Mouse (Mus musculus): Measurements from ENCODE around the gene Lsm2. TPM values are rescaled to one million over a fixed set of nuclear protein-coding genes. Genes with fewer than 3 reads are reported as not detected.
"Not testable (repeated sequence)": the region's sequence is repeated elsewhere in the genome, so short reads cannot be mapped to it uniquely, and the experiment has no call there.

Lsm2 gene
- 10.1 and 11.4 TPM in 2 replicates for total RNA-seq (2017)

GRCm38 (mm10) chr17:34981690-34982180 is at the start of gene Lsm2:
Gene Lsm2 (plus strand): TSS chr17:34981862.
- peak; percentile 84 for ATAC-seq (ENCODE audit: extremely low read depth, insufficient number of reproducible peaks, low FRiP score, poor library complexity, severe bottlenecking)

GRCm38 (mm10) chr17:34932287-34932686 is 49.4 kb upstream of the Lsm2 start:
- no peak for ATAC-seq (ENCODE audit: extremely low read depth, insufficient number of reproducible peaks, low FRiP score, poor library complexity, severe bottlenecking)

- no peak for ATAC-seq (ENCODE audit: extremely low read depth, insufficient number of reproducible peaks, low FRiP score, poor library complexity, severe bottlenecking)
These were observed 47.6 kb upstream of the Lsm2 start for GRCm38 (mm10) chr17:34934031-34934430.

- peak; percentile 44 for ATAC-seq (ENCODE audit: extremely low read depth, insufficient number of reproducible peaks, low FRiP score, poor library complexity, severe bottlenecking)
These were observed 46.8 kb upstream of the Lsm2 start for GRCm38 (mm10) chr17:34934830-34935229.

GRCm38 (mm10) chr17:34937960-34938505 is 43.6 kb upstream of the Lsm2 start:
- ATAC-seq (ENCODE audit: extremely low read depth, insufficient number of reproducible peaks, low FRiP score, poor library complexity, severe bottlenecking): peak; percentile 50

- ATAC-seq (ENCODE audit: extremely low read depth, insufficient number of reproducible peaks, low FRiP score, poor library complexity, severe bottlenecking): no peak
These were observed 40.2 kb upstream of the Lsm2 start for GRCm38 (mm10) chr17:34941344-34942041.

GRCm38 (mm10) chr17:34943128-34943815 is 38.4 kb upstream of the Lsm2 start:
- no peak for ATAC-seq (ENCODE audit: extremely low read depth, insufficient number of reproducible peaks, low FRiP score, poor library complexity, severe bottlenecking)

GRCm38 (mm10) chr17:34944362-34944761 is 37.3 kb upstream of the Lsm2 start:
- no peak for ATAC-seq (ENCODE audit: extremely low read depth, insufficient number of reproducible peaks, low FRiP score, poor library complexity, severe bottlenecking)

- no peak for ATAC-seq (ENCODE audit: extremely low read depth, insufficient number of reproducible peaks, low FRiP score, poor library complexity, severe bottlenecking)
These were observed 35.0 kb upstream of the Lsm2 start for GRCm38 (mm10) chr17:34946486-34947140.

GRCm38 (mm10) chr17:34947606-34948005 is 34.1 kb upstream of the Lsm2 start:
- ATAC-seq (ENCODE audit: extremely low read depth, insufficient number of reproducible peaks, low FRiP score, poor library complexity, severe bottlenecking): peak; percentile 37; the same call in 1 of the 2 replicates

GRCm38 (mm10) chr17:34948721-34949552 is 32.7 kb upstream of the Lsm2 start:
- ATAC-seq (ENCODE audit: extremely low read depth, insufficient number of reproducible peaks, low FRiP score, poor library complexity, severe bottlenecking): not testable (repeated sequence)

GRCm38 (mm10) chr17:34949553-34949969 is 32.1 kb upstream of the Lsm2 start:
- ATAC-seq (ENCODE audit: extremely low read depth, insufficient number of reproducible peaks, low FRiP score, poor library complexity, severe bottlenecking): no peak

GRCm38 (mm10) chr17:34950514-34951455 is 30.9 kb upstream of the Lsm2 start:
- ATAC-seq (ENCODE audit: extremely low read depth, insufficient number of reproducible peaks, low FRiP score, poor library complexity, severe bottlenecking): no peak

GRCm38 (mm10) chr17:34951636-34952377 is 29.9 kb upstream of the Lsm2 start:
- no peak for ATAC-seq (ENCODE audit: extremely low read depth, insufficient number of reproducible peaks, low FRiP score, poor library complexity, severe bottlenecking)

GRCm38 (mm10) chr17:34952378-34953040 is 29.2 kb upstream of the Lsm2 start:
- peak; percentile 66 for ATAC-seq (ENCODE audit: extremely low read depth, insufficient number of reproducible peaks, low FRiP score, poor library complexity, severe bottlenecking)

GRCm38 (mm10) chr17:34953258-34953657 is 28.4 kb upstream of the Lsm2 start:
- ATAC-seq (ENCODE audit: extremely low read depth, insufficient number of reproducible peaks, low FRiP score, poor library complexity, severe bottlenecking): no peak

Data from neutrophil, adult 5-6 weeks (primary cell).